Mouse (Mus musculus) embryonic facial prominence, embryonic 15.5 days (tissue): ENCODE measurements at regions not wholly inside any gene's neighbourhood (a gene's known extent, or its start where the extent isn't known, plus 50 kb on each side); places are given as distances from the start of the nearest gene placed in this dataset.

ENCODE experiments used
- ATAC-seq: fragments of 200-750 bp; cut with Nextera tagmentation; 2 replicates; pipeline ENCODE4 v1.8.0; 2017; ENCODE audit warnings: low read depth, moderate TSS enrichment; ENCODE audit not compliant: insufficient number of reproducible peaks, low FRiP score, low TSS enrichment
- H3K27ac ChIP-seq: fragments of 300-500 bp; sonication (generic); replicated peaks from 2 replicates; pipeline ENCODE4 v1.5.1; 2015; ENCODE audit warnings: mild to moderate bottlenecking, inconsistent platforms
- H3K27me3 ChIP-seq: fragments of 300-500 bp; sonication (generic); 2 replicates; pipeline ENCODE4 v1.6.1; 2015; ENCODE audit warnings: inconsistent platforms
- H3K36me3 ChIP-seq: fragments of 300-500 bp; sonication (generic); 2 replicates; pipeline ENCODE4 v1.6.1; 2015; ENCODE audit warnings: mild to moderate bottlenecking, inconsistent platforms
- H3K4me1 ChIP-seq: fragments of 300-500 bp; sonication (generic); 2 replicates; pipeline ENCODE4 v1.6.1; 2015; ENCODE audit warnings: inconsistent platforms
- H3K4me2 ChIP-seq: fragments of 300-500 bp; sonication (generic); replicated peaks from 2 replicates; pipeline ENCODE4 v1.6.1; 2015; ENCODE audit warnings: mild to moderate bottlenecking, inconsistent platforms
- H3K4me3 ChIP-seq: fragments of 300-500 bp; sonication (generic); replicated peaks from 2 replicates; pipeline ENCODE4 v1.5.1; 2015; ENCODE audit warnings: mild to moderate bottlenecking, inconsistent platforms
- H3K9ac ChIP-seq: fragments of 300-500 bp; sonication (generic); 2 replicates; pipeline ENCODE4 v1.6.1; 2015; ENCODE audit warnings: inconsistent platforms
- H3K9me3 ChIP-seq: fragments of 300-500 bp; sonication (generic); replicated peaks from 2 replicates; pipeline ENCODE4 v1.6.1; 2016; ENCODE audit warnings: inconsistent platforms
- WGBS: fragments of 180-500 bp; shearing (Covaris S2); methylation state at CpG from one replicate; pipeline ENCODE4 v1.1.7; 2015; 5-methylcytosine and 5-hydroxymethylcytosine counted together

GRCm38 (mm10) chr3:33918785-33919184 lies 74.7 kb upstream of the Ccdc39 start:
- Histone ChIP-seq H3K4me3 (no peak overlapping the region), H3K27me3 (no peaks in the 10 kb centered on the region), H3K4me1 (no peaks in the 10 kb centered on the region), H3K36me3 (no peaks in the 10 kb centered on the region), H3K9me3 (no peaks in the 10 kb centered on the region), H3K4me2 (no peak overlapping the region), H3K9ac (no peak overlapping the region), H3K27ac (no peak overlapping the region)
- no peak for ATAC-seq
- 6% methylated on average over 10 of the region's 10 CpGs for WGBS

DNA sequence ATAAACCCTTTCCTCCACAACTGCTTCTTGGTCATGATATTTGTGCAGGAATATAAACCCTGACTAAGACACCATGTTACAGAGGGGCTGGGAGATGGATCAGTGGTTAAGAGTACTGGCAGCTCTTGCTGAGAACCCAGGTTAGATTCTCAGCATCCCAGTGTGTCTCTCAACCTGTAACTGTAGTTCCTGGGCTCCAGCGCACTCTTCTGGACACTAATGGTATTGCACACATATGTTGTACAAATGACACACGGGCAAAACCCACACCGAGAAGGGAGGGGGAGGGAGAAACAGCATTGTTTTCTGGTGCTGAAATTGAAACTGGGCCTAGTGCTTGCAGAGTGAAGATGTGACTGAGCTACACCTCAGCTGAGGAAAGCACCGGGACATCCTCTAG lies 81.0 kb upstream of the Ccdc39 start:
- WGBS, result 85% methylated on average over 4 of the region's 4 CpGs
- no peak overlapping the region for H3K4me2 ChIP-seq
- no peak for ATAC-seq

DNA sequence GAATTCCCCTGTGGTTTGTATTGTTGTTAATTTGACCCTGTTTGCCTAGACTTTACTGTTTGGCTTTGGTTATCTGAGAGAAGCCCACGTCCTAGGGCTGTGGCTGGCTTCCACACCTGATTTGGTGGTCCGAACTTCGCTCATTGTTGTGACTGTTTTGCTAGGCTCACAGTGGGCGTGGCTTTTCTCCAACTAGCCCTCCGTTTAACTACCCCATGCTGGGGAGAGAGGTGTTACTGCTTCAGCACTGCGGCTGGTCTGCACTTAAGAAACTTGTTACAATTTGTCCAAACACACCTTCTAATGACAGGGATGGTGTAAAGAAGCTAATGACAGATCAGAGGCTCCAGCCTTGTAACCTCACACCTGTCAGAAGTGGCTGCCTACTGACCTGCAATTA lies 64.7 kb upstream of the Fxr1 start:
- no peak overlapping the region for H3K4me2 ChIP-seq
- H3K9ac ChIP-seq, result no peak overlapping the region
- no peaks in the 10 kb centered on the region for H3K9me3 ChIP-seq
- H3K27ac ChIP-seq, result no peak overlapping the region
- peaks cover 11% of the 10 kb centered on the region for H3K27me3 ChIP-seq
- no peaks in the 10 kb centered on the region for H3K36me3 ChIP-seq
- H3K4me1 ChIP-seq, result peaks cover 4% of the 10 kb centered on the region; the same call in 1 of the 2 replicates
- 3% methylated on average over 6 of the region's 6 CpGs for WGBS
- H3K4me3 ChIP-seq, result no peak overlapping the region
- no peak for ATAC-seq

More for the DNA sequence above, 81.0 kb upstream of the Ccdc39 start:
- no peaks in the 10 kb centered on the region for H3K9me3 ChIP-seq
- H3K4me3 ChIP-seq, result no peak overlapping the region
- no peaks in the 10 kb centered on the region for H3K4me1 ChIP-seq
- H3K27ac ChIP-seq, result no peak overlapping the region
- H3K9ac ChIP-seq, result no peak overlapping the region
- H3K27me3 ChIP-seq, result no peaks in the 10 kb centered on the region
- no peaks in the 10 kb centered on the region for H3K36me3 ChIP-seq

DNA sequence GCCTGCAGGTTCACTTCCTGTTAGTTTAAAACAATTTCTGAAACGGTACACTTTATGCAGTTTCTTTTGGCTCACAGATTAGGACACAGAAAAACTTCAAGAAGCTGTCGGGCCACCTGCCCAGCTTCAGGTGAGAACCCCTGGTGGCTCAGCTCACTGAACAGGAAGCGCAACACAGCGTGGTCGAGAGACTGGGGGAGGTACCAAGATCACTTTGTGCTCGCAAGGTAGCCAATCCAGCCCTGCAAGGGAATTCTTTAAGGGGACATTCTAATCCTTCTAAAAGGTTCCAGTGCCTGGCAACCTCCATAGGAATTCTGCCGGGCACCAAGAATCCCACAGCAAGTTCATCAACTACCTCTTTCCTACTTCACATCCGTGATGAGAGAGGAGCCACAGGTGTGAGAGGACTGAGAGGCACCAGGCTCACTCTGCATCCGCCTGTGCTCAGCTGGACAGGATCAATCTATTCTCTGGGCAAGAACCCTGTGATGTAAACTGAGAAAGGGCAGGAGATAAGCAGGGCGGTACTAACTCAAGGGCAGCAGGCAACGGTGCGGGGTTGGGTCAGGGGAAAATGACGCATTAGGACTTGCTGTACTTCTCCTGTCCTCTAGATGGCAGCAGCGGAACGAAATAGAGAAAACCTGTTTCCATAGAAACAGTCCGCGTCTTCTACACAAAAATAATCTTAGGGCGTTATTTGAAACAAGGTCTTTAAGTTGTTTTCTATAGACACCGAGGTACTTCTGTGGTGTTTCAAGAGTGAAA lies 63.7 kb upstream of the Fxr1 start:
- WGBS, result 2% methylated on average over 19 of the region's 19 CpGs
- ATAC-seq, result peak; percentile 55; the same call in 1 of the 2 replicates
- H3K9ac ChIP-seq, result no peak overlapping the region

GRCm38 (mm10) chr3:33956625-33957023 lies 63.1 kb upstream of the Fxr1 start:
- H3K9ac ChIP-seq, result no peak overlapping the region
- WGBS, result 48% methylated on average over 3 of the region's 3 CpGs
- no peaks in the 10 kb centered on the region for H3K36me3 ChIP-seq
- peaks cover 11% of the 10 kb centered on the region for H3K27me3 ChIP-seq
- no peak overlapping the region for H3K27ac ChIP-seq
- H3K4me1 ChIP-seq, result peaks cover 4% of the 10 kb centered on the region; the same call in 1 of the 2 replicates
- no peak overlapping the region for H3K4me3 ChIP-seq
- no peak for ATAC-seq
- no peak overlapping the region for H3K4me2 ChIP-seq
- H3K9me3 ChIP-seq, result no peaks in the 10 kb centered on the region

More for the DNA sequence above, 63.7 kb upstream of the Fxr1 start:
- Histone ChIP-seq H3K4me2 (peak overlapping the region; percentile 43), H3K4me3 (peak overlapping the region; percentile 17; the same call in 1 of the 2 replicates), H3K4me1 (peaks cover 4% of the 10 kb centered on the region; the same call in 1 of the 2 replicates), H3K27me3 (peaks cover 11% of the 10 kb centered on the region), H3K9me3 (no peaks in the 10 kb centered on the region), H3K36me3 (no peaks in the 10 kb centered on the region), H3K27ac (no peak overlapping the region)

- no peak overlapping the region for H3K4me3 ChIP-seq
- ATAC-seq, result no peak
- H3K9ac ChIP-seq, result no peak overlapping the region
- no peak overlapping the region for H3K27ac ChIP-seq
- no peak overlapping the region for H3K4me2 ChIP-seq
- peaks cover 11% of the 10 kb centered on the region for H3K27me3 ChIP-seq
- no peaks in the 10 kb centered on the region for H3K36me3 ChIP-seq
- no peaks in the 10 kb centered on the region for H3K9me3 ChIP-seq
- H3K4me1 ChIP-seq, result peaks cover 4% of the 10 kb centered on the region; the same call in 1 of the 2 replicates
- 72% methylated on average over 10 of the region's 10 CpGs for WGBS
These were observed 62.1 kb upstream of the Fxr1 start for GRCm38 (mm10) chr3:33957676-33958075.

GRCm38 (mm10) chr3:33958216-33958615 lies 61.5 kb upstream of the Fxr1 start:
- Histone ChIP-seq H3K9ac (no peak overlapping the region), H3K4me3 (no peak overlapping the region), H3K27ac (no peak overlapping the region), H3K27me3 (peaks cover 11% of the 10 kb centered on the region), H3K36me3 (no peaks in the 10 kb centered on the region), H3K9me3 (no peaks in the 10 kb centered on the region), H3K4me2 (no peak overlapping the region), H3K4me1 (peaks cover 4% of the 10 kb centered on the region; the same call in 1 of the 2 replicates)
- ATAC-seq, result no peak
- WGBS, result 81% methylated on average over 4 of the region's 4 CpGs

DNA sequence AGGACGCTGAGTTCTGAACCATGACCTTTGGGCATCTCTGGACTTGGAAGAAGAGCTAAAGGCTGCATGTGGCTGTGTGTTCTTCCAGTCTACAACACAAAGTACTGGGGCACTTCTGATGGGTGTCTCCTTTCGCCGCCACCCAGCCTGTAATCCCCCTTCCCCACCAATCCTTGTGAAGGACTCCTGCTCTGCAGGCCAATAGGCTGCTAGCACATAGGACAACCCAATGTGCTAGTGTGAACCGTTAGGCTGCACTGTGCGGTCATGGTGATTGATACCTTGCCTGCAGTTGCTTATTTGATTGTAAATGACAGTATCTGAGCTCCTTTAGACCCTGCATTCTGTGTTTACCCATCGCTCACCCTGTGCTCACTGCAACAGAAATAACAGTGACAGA lies 59.5 kb upstream of the Fxr1 start:
- Histone ChIP-seq H3K4me3 (no peak overlapping the region), H3K27me3 (peaks cover 8% of the 10 kb centered on the region), H3K36me3 (no peaks in the 10 kb centered on the region), H3K27ac (no peak overlapping the region), H3K9ac (no peak overlapping the region), H3K4me1 (peaks cover 4% of the 10 kb centered on the region; the same call in 1 of the 2 replicates), H3K4me2 (no peak overlapping the region), H3K9me3 (no peaks in the 10 kb centered on the region)
- ATAC-seq, result no peak
- 52% methylated on average over 6 of the region's 6 CpGs for WGBS

- 86% methylated on average over 5 of the region's 5 CpGs for WGBS
- Histone ChIP-seq H3K4me1 (no peaks in the 10 kb centered on the region), H3K4me2 (no peak overlapping the region), H3K9me3 (no peaks in the 10 kb centered on the region), H3K27me3 (no peaks in the 10 kb centered on the region), H3K9ac (no peak overlapping the region), H3K4me3 (no peak overlapping the region), H3K36me3 (no peaks in the 10 kb centered on the region), H3K27ac (no peak overlapping the region)
- no peak for ATAC-seq
These were observed 56.8 kb upstream of the Fxr1 start for GRCm38 (mm10) chr3:33962938-33963337.

DNA sequence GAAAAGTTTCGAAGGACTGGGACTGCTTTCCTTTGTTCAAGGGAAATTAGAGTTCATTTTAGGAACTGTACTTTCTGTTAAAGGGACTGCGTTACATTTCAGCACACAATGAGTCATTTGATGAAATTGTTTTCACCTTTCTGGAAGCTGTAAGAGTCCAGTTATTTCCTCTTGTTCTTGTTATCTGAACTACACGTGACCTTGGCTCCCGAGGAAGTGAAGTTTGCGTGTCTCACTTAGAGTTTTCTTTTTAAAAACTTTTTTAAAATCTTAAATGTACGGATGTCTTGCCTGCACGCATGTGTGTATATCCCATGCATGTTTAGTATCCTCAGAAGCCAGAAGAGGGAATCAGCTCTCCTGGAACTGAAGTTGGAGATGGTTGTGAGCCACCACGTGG lies 52.6 kb upstream of the Fxr1 start:
- Histone ChIP-seq H3K4me2 (no peak overlapping the region), H3K4me1 (no peaks in the 10 kb centered on the region), H3K27ac (no peak overlapping the region), H3K4me3 (no peak overlapping the region), H3K9ac (no peak overlapping the region), H3K27me3 (no peaks in the 10 kb centered on the region), H3K36me3 (no peaks in the 10 kb centered on the region), H3K9me3 (no peaks in the 10 kb centered on the region)
- 69% methylated on average over 8 of the region's 8 CpGs for WGBS
- no peak for ATAC-seq
